Mouse (Mus musculus): ENCODE data around the gene Dock4. TPM values are rescaled to one million over a fixed set of nuclear protein-coding genes. Genes with fewer than 3 reads are reported as not detected.
A peak's percentile ranks its signal among the peaks of the same experiment; 100 is the strongest.

The Dock4 gene
- polyA plus RNA-seq (2011; ENCODE audit: insufficient read depth, insufficient read length, low read depth, missing spikeins), result 12.7 and 13.5 TPM in 2 replicates

DNA sequence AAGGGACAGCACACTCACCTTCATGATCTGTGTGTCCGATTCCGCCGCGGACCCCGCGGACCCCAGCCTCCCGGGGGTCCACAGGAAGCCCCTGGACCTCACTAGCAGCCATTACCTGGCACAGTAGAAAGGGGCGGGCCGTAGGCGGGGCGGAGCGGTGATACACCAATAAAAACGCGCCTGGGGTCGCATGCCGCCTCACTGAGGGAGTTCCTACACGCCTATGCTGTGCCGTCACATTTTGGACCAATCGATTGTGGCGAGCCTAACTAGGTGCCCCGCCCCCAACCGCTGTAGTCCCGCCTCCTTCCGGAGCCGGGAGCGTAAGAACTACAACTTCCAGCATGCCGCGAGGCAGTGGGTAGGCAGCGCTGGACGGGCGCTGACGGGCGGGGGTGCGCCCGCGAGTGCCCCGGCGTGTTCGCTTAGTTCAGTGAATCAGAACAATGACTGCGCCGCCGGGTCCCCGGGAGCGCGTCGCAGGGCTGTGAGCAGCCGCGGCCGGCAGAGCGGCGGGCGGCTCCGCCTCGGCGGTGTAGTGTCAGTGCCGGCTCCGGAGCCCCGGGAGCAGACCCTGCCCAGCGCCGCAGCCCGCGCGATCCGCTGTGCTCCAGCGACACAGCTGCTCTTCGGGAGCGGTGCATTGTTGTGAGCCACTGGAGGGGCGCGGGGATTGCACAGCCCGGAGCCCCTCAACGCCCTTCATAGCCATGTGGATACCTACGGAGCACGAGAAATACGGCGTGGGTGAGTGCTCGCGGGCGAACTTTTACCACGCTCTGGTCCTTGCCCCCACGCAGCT lies at the start of gene Dock4, which contains the start of gene Zfp277:
Dock4 (plus strand) TSS at position 305 of the 802 bp plus-strand sequence.
Zfp277 (minus strand) TSS at position 255 of the 802 bp plus-strand sequence.
- Histone ChIP-seq H3K27me3 (ENCODE audit: control insufficient read depth, insufficient read depth, low read length, poor library complexity, severe bottlenecking) (no peaks in the 10 kb centered on the region; the same call in 1 of the 2 replicates), H3K4me1 (ENCODE audit: control insufficient read depth, insufficient read depth, low read length) (no peaks in the 10 kb centered on the region), H3K27ac (ENCODE audit: insufficient read depth, low read length) (no peak within 1 kb of the TSS), H3K9ac (ENCODE audit: low read depth, poor library complexity, severe bottlenecking) (peak within 1 kb of the TSS; percentile 62), H3K4me3 (ENCODE audit: low read depth, low read length) (peak within 1 kb of the TSS; percentile 95), H3K9me3 (replicated peaks; ENCODE audit: control insufficient read depth, insufficient read depth, low read length, poor library complexity, severe bottlenecking) (no peaks in the 10 kb centered on the region), H3K36me3 (ENCODE audit: control insufficient read depth, insufficient read depth, low read length, poor library complexity, severe bottlenecking) (no peaks in the 10 kb centered on the region)
- TF ChIP-seq CTCF (IDR thresholded peaks at IDR 0.05; ENCODE audit: low read depth, low read length), result no peak
- TF ChIP-seq EP300 (IDR thresholded peaks at IDR 0.05; ENCODE audit: insufficient read depth, low read depth, low read length), result no peak
- TF ChIP-seq POLR2A (IDR thresholded peaks at IDR 0.05; ENCODE audit: insufficient read depth, low read length), result peak; percentile 30

DNA sequence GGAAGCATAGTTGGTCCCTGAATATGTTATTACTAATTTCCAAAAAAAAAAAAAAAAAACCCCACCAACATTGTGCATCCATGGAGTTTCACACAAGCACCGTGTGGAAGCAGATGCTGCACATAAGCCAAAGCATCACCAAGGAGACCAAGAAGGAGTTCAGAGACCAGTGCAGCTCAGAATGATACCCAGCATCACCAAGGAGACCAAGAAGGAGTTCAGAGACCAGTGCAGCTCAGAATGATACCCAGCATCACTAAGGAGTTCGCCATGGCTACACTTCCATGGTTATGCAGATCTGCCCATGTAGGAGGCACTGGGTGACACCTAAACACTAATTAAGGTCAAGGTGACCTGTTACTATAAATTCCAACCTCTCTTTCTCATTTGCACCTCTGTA lies 46.8 kb upstream of the Dock4 start:
- no peak overlapping the region for H3K27ac ChIP-seq (ENCODE audit: insufficient read depth, low read length)
- no peaks in the 10 kb centered on the region for H3K36me3 ChIP-seq (ENCODE audit: control insufficient read depth, insufficient read depth, low read length, poor library complexity, severe bottlenecking)
- H3K4me3 ChIP-seq (ENCODE audit: low read depth, low read length), result no peak overlapping the region
- no peak for TF ChIP-seq EP300 (IDR thresholded peaks at IDR 0.05; ENCODE audit: insufficient read depth, low read depth, low read length)
- no peak for TF ChIP-seq POLR2A (IDR thresholded peaks at IDR 0.05; ENCODE audit: insufficient read depth, low read length)
- no peaks in the 10 kb centered on the region for H3K4me1 ChIP-seq (ENCODE audit: control insufficient read depth, insufficient read depth, low read length)
- H3K9me3 ChIP-seq (replicated peaks; ENCODE audit: control insufficient read depth, insufficient read depth, low read length, poor library complexity, severe bottlenecking), result peaks cover 20% of the 10 kb centered on the region
- no peak overlapping the region for H3K9ac ChIP-seq (ENCODE audit: low read depth, poor library complexity, severe bottlenecking)
- no peaks in the 10 kb centered on the region for H3K27me3 ChIP-seq (ENCODE audit: control insufficient read depth, insufficient read depth, low read length, poor library complexity, severe bottlenecking)

DNA sequence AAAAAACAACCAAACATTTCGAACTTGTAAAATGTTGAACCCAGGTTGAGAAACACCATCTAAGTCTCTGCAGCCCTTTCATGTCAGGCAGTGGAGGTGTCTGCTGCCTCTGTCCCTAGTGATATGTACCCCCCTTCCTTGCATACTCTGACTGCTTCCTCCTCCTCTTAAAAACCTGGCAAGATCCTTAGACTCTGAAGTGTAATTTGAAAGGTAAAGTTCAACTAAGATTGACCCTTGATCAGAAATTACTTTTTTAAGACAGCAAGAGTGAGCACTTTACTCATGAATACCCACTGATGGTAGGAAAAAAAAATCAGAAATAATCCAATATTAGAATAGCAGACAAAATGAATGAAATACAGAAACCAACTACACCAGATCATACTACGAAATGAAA lies 46.4 kb upstream of the Dock4 start:
- Histone ChIP-seq H3K36me3 (ENCODE audit: control insufficient read depth, insufficient read depth, low read length, poor library complexity, severe bottlenecking) (no peaks in the 10 kb centered on the region), H3K27ac (ENCODE audit: insufficient read depth, low read length) (no peak overlapping the region), H3K9ac (ENCODE audit: low read depth, poor library complexity, severe bottlenecking) (no peak overlapping the region), H3K4me3 (ENCODE audit: low read depth, low read length) (no peak overlapping the region), H3K9me3 (replicated peaks; ENCODE audit: control insufficient read depth, insufficient read depth, low read length, poor library complexity, severe bottlenecking) (peaks cover 20% of the 10 kb centered on the region), H3K4me1 (ENCODE audit: control insufficient read depth, insufficient read depth, low read length) (no peaks in the 10 kb centered on the region), H3K27me3 (ENCODE audit: control insufficient read depth, insufficient read depth, low read length, poor library complexity, severe bottlenecking) (no peaks in the 10 kb centered on the region)
- TF ChIP-seq POLR2A (IDR thresholded peaks at IDR 0.05; ENCODE audit: insufficient read depth, low read length) (no peak), CTCF (IDR thresholded peaks at IDR 0.05; ENCODE audit: low read depth, low read length) (no peak), EP300 (IDR thresholded peaks at IDR 0.05; ENCODE audit: insufficient read depth, low read depth, low read length) (no peak)

DNA sequence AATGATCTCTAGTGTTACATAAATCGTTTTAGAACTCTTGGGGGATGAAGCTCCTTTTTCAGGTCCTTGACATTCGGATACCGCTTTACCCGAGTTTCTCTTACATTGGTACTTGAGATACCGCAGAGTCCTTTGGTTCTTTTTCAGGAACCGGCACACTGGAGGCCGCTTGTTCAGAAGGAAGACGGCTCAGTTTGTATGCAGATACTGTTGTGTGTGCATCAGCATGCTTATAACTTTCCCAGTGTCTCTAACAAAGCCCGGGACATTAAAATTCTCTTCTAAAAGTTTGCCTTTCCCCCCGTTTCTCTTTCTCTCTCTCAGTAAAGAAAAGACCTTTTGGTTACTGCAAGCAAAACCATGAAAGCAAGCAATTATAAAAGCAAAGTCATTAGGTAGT lies 45.9 kb upstream of the Dock4 start:
- Histone ChIP-seq H3K4me3 (ENCODE audit: low read depth, low read length) (no peak overlapping the region), H3K27me3 (ENCODE audit: control insufficient read depth, insufficient read depth, low read length, poor library complexity, severe bottlenecking) (no peaks in the 10 kb centered on the region), H3K4me1 (ENCODE audit: control insufficient read depth, insufficient read depth, low read length) (no peaks in the 10 kb centered on the region), H3K9ac (ENCODE audit: low read depth, poor library complexity, severe bottlenecking) (no peak overlapping the region), H3K9me3 (replicated peaks; ENCODE audit: control insufficient read depth, insufficient read depth, low read length, poor library complexity, severe bottlenecking) (peaks cover 20% of the 10 kb centered on the region), H3K36me3 (ENCODE audit: control insufficient read depth, insufficient read depth, low read length, poor library complexity, severe bottlenecking) (no peaks in the 10 kb centered on the region), H3K27ac (ENCODE audit: insufficient read depth, low read length) (no peak overlapping the region)
- TF ChIP-seq POLR2A (IDR thresholded peaks at IDR 0.05; ENCODE audit: insufficient read depth, low read length) (no peak), CTCF (IDR thresholded peaks at IDR 0.05; ENCODE audit: low read depth, low read length) (no peak), EP300 (IDR thresholded peaks at IDR 0.05; ENCODE audit: insufficient read depth, low read depth, low read length) (no peak)

DNA sequence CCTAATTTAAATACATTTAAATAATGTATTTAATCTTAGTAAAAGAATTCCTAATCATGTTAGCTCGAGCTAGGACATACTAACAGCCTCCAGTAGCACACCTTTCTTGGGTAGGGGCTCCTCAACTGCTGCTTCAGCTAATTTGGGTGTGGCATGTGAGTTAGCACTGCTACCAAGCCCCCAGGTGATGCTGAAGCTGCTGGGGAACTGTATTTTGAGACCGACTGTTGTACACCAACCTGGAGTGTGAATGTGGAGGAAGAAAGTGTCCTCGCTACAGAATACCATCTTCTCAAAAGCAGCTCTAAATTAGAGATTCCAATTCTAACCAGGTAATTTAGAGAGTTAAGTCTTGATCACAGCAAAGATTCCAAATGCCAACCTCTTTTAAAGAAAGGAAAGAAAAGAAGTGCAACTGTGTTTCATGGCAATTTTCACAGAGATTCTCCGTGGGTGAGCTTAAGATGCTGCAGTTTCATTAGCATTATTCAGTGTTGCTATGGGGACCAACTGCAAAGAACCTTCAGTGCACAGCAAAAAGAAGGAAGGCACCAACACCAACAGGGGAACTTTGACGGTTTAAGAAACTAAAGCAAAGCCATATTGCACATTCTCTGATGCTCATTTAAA lies 31.0 kb upstream of the Dock4 start:
- Histone ChIP-seq H3K9ac (ENCODE audit: low read depth, poor library complexity, severe bottlenecking) (no peak overlapping the region), H3K27me3 (ENCODE audit: control insufficient read depth, insufficient read depth, low read length, poor library complexity, severe bottlenecking) (no peaks in the 10 kb centered on the region), H3K9me3 (replicated peaks; ENCODE audit: control insufficient read depth, insufficient read depth, low read length, poor library complexity, severe bottlenecking) (peaks cover 16% of the 10 kb centered on the region), H3K4me3 (ENCODE audit: low read depth, low read length) (no peak overlapping the region), H3K4me1 (ENCODE audit: control insufficient read depth, insufficient read depth, low read length) (no peaks in the 10 kb centered on the region), H3K27ac (ENCODE audit: insufficient read depth, low read length) (no peak overlapping the region), H3K36me3 (ENCODE audit: control insufficient read depth, insufficient read depth, low read length, poor library complexity, severe bottlenecking) (no peaks in the 10 kb centered on the region)
- no peak for TF ChIP-seq CTCF (IDR thresholded peaks at IDR 0.05; ENCODE audit: low read depth, low read length)
- no peak for TF ChIP-seq EP300 (IDR thresholded peaks at IDR 0.05; ENCODE audit: insufficient read depth, low read depth, low read length)
- TF ChIP-seq POLR2A (IDR thresholded peaks at IDR 0.05; ENCODE audit: insufficient read depth, low read length), result no peak
